Mouse (Mus musculus) CH12.LX (cell line): ENCODE results near the gene Sox2. TPM values are rescaled to one million over a fixed set of nuclear protein-coding genes. Genes with fewer than 3 reads are reported as not detected.

Source experiments
- DNase-seq: peaks from one replicate; pipeline ENCODE4 v3.0.0-alpha.2; 2013; ENCODE audit errors: extremely low read depth
- H3K27ac ChIP-seq: 2 replicates; pipeline ENCODE4 v1.5.1; 2012; ENCODE audit warnings: low read depth, mild to moderate bottlenecking, control low read depth, moderate library complexity; ENCODE audit not compliant: insufficient read depth
- H3K27me3 ChIP-seq: replicated peaks from 2 replicates; pipeline ENCODE3; 2012; ENCODE audit warnings: inconsistent platforms
- H3K36me3 ChIP-seq, 2 experiments: replicated peaks in 1 of 2; 2 replicates each; pipeline versions ENCODE3 to v1.6.1; 2012; ENCODE audit warnings: inconsistent platforms in 1 of 2, low read length in 1 of 2, mild to moderate bottlenecking in 1 of 2, mixed read lengths in 1 of 2, moderate library complexity in 1 of 2; ENCODE audit not compliant: control insufficient read depth in 1 of 2, insufficient read depth in 1 of 2
- H3K4me1 ChIP-seq, 2 experiments: 2 replicates each; pipeline ENCODE4 v1.6.1; 2012; ENCODE audit warnings: inconsistent platforms in 1 of 2, moderate library complexity in 1 of 2; ENCODE audit not compliant: insufficient read depth in 2 of 2, control insufficient read depth in 1 of 2
- H3K4me2 ChIP-seq: 2 replicates; pipeline ENCODE4 v1.6.1; 2012; ENCODE audit warnings: low read depth, mild to moderate bottlenecking, control low read depth; ENCODE audit not compliant: poor library complexity, insufficient read depth, severe bottlenecking
- H3K4me3 ChIP-seq, 3 experiments: fragments of 150-350 bp in 1 of 3; sonication (generic) in 1 of 3; replicated peaks in 1 of 3; 2 replicates each; pipeline versions ENCODE3 to v1.5.1; 2011 to 2012; ENCODE audit warnings: low read depth in 2 of 3, low read length in 2 of 3, mild to moderate bottlenecking in 2 of 3, moderate library complexity in 2 of 3, control low read depth in 1 of 3, improper control_type of control experiment in 1 of 3, inconsistent platforms in 1 of 3, mixed read lengths in 1 of 3; ENCODE audit not compliant: poor library complexity in 1 of 3
- H3K79me2 ChIP-seq: replicated peaks from 2 replicates; pipeline ENCODE4 v1.6.1; 2012; ENCODE audit warnings: mild to moderate bottlenecking, moderate library complexity; ENCODE audit not compliant: control insufficient read depth, poor library complexity, insufficient read depth, severe bottlenecking; ENCODE audit errors: extremely low read depth
- H3K9ac ChIP-seq: 2 replicates; pipeline ENCODE4 v1.6.1; 2012; ENCODE audit warnings: low read depth, mild to moderate bottlenecking, control low read depth, moderate library complexity; ENCODE audit not compliant: insufficient read depth
- H3K9me3 ChIP-seq: replicated peaks from 2 replicates; pipeline ENCODE3; 2012; ENCODE audit warnings: low read length, inconsistent platforms, mixed read lengths
- CHD2 ChIP-seq: IDR thresholded peaks from 2 replicates; pipeline ENCODE4 v1.6.1; 2011; ENCODE audit warnings: low read length, improper control_type of control experiment
- CTCF ChIP-seq, 2 experiments: IDR thresholded peaks in 1 of 2; conservative IDR thresholded peaks in 1 of 2; 2 replicates each; pipeline ENCODE4 v1.5.1; 2011 to 2012; ENCODE audit warnings: low read depth in 2 of 2, low read length in 2 of 2, improper control_type of control experiment in 1 of 2, inconsistent platforms in 1 of 2, mild to moderate bottlenecking in 1 of 2, moderate library complexity in 1 of 2
- ELF1 ChIP-seq: IDR thresholded peaks from 2 replicates; pipeline ENCODE4 v1.6.1; 2014; ENCODE audit warnings: low read depth, mild to moderate bottlenecking, inconsistent platforms, low read length, improper control_type of control experiment
- GABPA ChIP-seq: IDR thresholded peaks from 2 replicates; pipeline ENCODE4 v1.6.1; 2012; ENCODE audit warnings: low read depth, low read length, improper control_type of control experiment, inconsistent platforms; ENCODE audit not compliant: insufficient replicate concordance
- HCFC1 ChIP-seq: IDR thresholded peaks from 2 replicates; pipeline ENCODE4 v1.6.1; 2012; ENCODE audit warnings: low read depth, mild to moderate bottlenecking, inconsistent platforms, low read length, improper control_type of control experiment
- IRF4 ChIP-seq: IDR thresholded peaks from 2 replicates; pipeline ENCODE4 v1.6.1; 2014; ENCODE audit warnings: low read depth, mild to moderate bottlenecking, inconsistent platforms, low read length, improper control_type of control experiment
- JUN ChIP-seq: IDR thresholded peaks from 2 replicates; pipeline ENCODE4 v1.6.1; 2011; ENCODE audit warnings: low read depth, mild to moderate bottlenecking, low read length, improper control_type of control experiment, moderate library complexity; ENCODE audit not compliant: insufficient read depth
- JUND ChIP-seq: conservative IDR thresholded peaks from 2 replicates; pipeline ENCODE4 v1.6.1; 2011; ENCODE audit warnings: low read depth, low read length, improper control_type of control experiment
- MEF2A ChIP-seq: IDR thresholded peaks from 2 replicates; pipeline ENCODE4 v1.6.1; 2014; ENCODE audit warnings: low read depth, mild to moderate bottlenecking, inconsistent platforms, low read length, improper control_type of control experiment, borderline replicate concordance
- MXI1 ChIP-seq: IDR thresholded peaks from 2 replicates; pipeline ENCODE4 v1.6.1; 2011; ENCODE audit warnings: mild to moderate bottlenecking, low read depth, low read length, improper control_type of control experiment
- NELFE ChIP-seq: IDR thresholded peaks from 2 replicates; pipeline ENCODE4 v1.6.1; 2011; ENCODE audit warnings: low read depth, low read length, improper control_type of control experiment
- PAX5 ChIP-seq: IDR thresholded peaks from 2 replicates; pipeline ENCODE4 v1.6.1; 2012; ENCODE audit warnings: low read length, inconsistent platforms, mixed read lengths
- POLR2AphosphoS2 ChIP-seq: IDR thresholded peaks from 2 replicates; pipeline ENCODE4 v1.6.1; 2011; ENCODE audit warnings: low read depth, low read length, improper control_type of control experiment
- RCOR1 ChIP-seq: conservative IDR thresholded peaks from 2 replicates; pipeline ENCODE4 v1.6.1; 2012; ENCODE audit warnings: low read depth, mild to moderate bottlenecking, inconsistent platforms, low read length, improper control_type of control experiment
- SIN3A ChIP-seq: IDR thresholded peaks from 2 replicates; pipeline ENCODE4 v1.6.1; 2012; ENCODE audit warnings: low read length, improper control_type of control experiment, inconsistent platforms
- SMC3 ChIP-seq: IDR thresholded peaks from 2 replicates; pipeline ENCODE4 v1.6.1; 2011; ENCODE audit warnings: low read depth, low read length, improper control_type of control experiment
- TBP ChIP-seq: conservative IDR thresholded peaks from 2 replicates; pipeline ENCODE4 v1.6.1; 2011; ENCODE audit warnings: low read depth, low read length, improper control_type of control experiment
- UBTF ChIP-seq: IDR thresholded peaks from 2 replicates; pipeline ENCODE4 v1.6.1; 2012; ENCODE audit warnings: low read depth, mild to moderate bottlenecking, inconsistent platforms, low read length, improper control_type of control experiment, moderate library complexity
- USF1 ChIP-seq: IDR thresholded peaks from 2 replicates; pipeline ENCODE4 v1.6.1; 2014; ENCODE audit warnings: low read depth, mild to moderate bottlenecking, inconsistent platforms, low read length, improper control_type of control experiment
- USF2 ChIP-seq: conservative IDR thresholded peaks from 2 replicates; pipeline ENCODE4 v1.6.1; 2011; ENCODE audit warnings: low read depth, low read length, improper control_type of control experiment
- ZMIZ1 ChIP-seq: IDR thresholded peaks from 2 replicates; pipeline ENCODE4 v1.6.1; 2012; ENCODE audit warnings: low read depth, mild to moderate bottlenecking, inconsistent platforms, low read length, improper control_type of control experiment
- dilution Hi-C: fragments of 300-500 bp; cut with MboI; formaldehyde crosslinking; loops from 2 replicates; pipeline ENCODE4 v1.14.3; 2020; ENCODE audit warnings: low sequenced_read_pairs; ENCODE audit not compliant: extremely low pct_unique_long_range_greater_than_20kb, extremely low pct_ligation_motif_present
- in situ Hi-C: fragments of 300-500 bp; cut with MboI; formaldehyde crosslinking; loops from 3 replicates; pipeline ENCODE4 v1.14.3; 2019; ENCODE audit warnings: low sequenced_read_pairs, low pct_ligation_motif_present, low pct_unique_long_range_greater_than_20kb, mixed read lengths
- polyA plus RNA-seq: library from polyadenylated mRNA; unstranded; fragments of >175 nt; gene quantifications from 2 replicates; pipeline ENCODE4 v1.2.1, GENCODE M21; 2012; ENCODE audit warnings: low read depth; ENCODE audit not compliant: insufficient read length
- total RNA-seq, 2 experiments: library from RNA; depleted of rRNA; stranded (reverse); fragments of 300-350 nt in 1 of 2; fragments of >200 nt in 1 of 2; gene quantifications; 2 replicates each; pipeline ENCODE4 v1.2.3; 2012 to 2014

Gene Sox2
- total and polyA plus RNA-seq, 3 experiments = not detected

- DNase-seq = no peak
- Histone ChIP-seq H3K79me2 (no peaks in the 10 kb centered on the region), H3K9me3 (peaks cover 59% of the 10 kb centered on the region), H3K4me2 (no peak overlapping the region), H3K27me3 (no peaks in the 10 kb centered on the region), H3K36me3 (no peaks in the 10 kb centered on the region), H3K27ac (no peak overlapping the region), H3K9ac (no peak overlapping the region), H3K4me1 (no peaks in the 10 kb centered on the region), H3K4me3 (no peak overlapping the region)
- dilution Hi-C loops = no loop called here
- TF ChIP-seq TBP (no peak), USF2 (no peak), CTCF (conservative IDR thresholded peaks at IDR 0.05 in 1 of 2, IDR thresholded peaks at IDR 0.05 in 1 of 2; ENCODE audit: low read depth in 2 of 2, low read length in 2 of 2) (no peak), GABPA (no peak), PAX5 (no peak), NELFE (no peak), HCFC1 (no peak), MEF2A (no peak), POLR2AphosphoS2 (no peak), ELF1 (no peak), JUND (no peak)
- in situ Hi-C loops = no loop called here
These were observed 37.9 kb downstream of the Sox2 start for GRCm38 (mm10) chr3:34688072-34688471.

DNA sequence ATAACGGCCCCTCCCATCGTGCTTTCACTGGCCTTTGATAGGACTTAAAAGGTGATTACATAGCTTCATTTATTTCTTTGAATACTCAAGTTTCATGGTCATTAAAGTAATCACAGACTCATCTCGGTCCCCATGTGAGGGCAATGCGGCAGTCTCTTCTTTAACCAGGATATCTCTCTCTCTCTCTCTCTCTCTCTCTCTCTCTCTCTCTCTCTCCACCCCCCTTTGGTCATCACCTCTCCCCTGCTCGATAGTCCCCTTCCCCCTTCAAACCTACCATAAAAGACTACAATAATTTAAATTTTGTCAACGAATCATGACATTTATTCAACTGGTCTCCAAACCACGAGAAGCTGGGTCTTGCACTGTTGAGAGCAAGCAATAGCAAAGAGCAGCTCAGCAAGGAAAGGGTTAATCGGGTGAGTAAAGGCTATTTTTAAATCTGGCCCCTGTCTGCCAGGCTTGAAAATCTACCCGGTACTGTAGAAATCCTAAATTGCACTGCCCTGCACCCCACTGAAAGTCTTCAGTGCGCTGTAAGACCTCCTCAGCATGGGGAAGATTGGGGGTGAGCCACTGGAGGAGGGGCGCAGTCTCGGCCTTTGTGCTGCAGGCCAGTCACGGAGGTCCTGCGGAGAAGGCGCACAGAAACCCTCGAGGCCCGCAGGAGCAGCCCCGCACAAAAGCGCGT, 41.6 kb downstream of the Sox2 start:
- no peak overlapping the region for H3K9ac ChIP-seq

DNA sequence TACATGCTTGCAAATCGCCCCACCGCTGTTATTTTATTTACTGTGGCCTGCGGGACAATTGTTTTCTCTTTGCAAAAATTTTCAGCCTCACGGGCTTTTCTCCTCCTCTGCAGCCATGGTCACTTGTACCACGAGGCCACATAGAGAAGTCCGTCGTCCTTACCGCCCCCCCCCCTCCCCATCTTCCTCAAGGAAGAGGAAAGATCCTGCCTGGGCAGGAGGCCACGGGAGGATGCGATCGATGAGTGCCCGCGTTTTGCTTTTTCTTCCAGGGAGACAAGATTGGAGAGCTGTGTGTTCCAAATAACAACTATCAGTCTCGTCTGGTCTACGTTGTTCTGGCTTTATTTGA, 42.2 kb downstream of the Sox2 start:
- no peak for TF ChIP-seq SIN3A
- no peak for TF ChIP-seq IRF4
- no peak for TF ChIP-seq CTCF (conservative IDR thresholded peaks at IDR 0.05 in 1 of 2, IDR thresholded peaks at IDR 0.05 in 1 of 2; ENCODE audit: low read depth in 2 of 2, low read length in 2 of 2)
- TF ChIP-seq PAX5 = no peak
- no peak for TF ChIP-seq POLR2AphosphoS2
- no peak for TF ChIP-seq RCOR1
- TF ChIP-seq USF1 = no peak
- TF ChIP-seq JUN = no peak
- no peak for TF ChIP-seq TBP
- no peak for TF ChIP-seq GABPA
- TF ChIP-seq SMC3 = no peak
- TF ChIP-seq, all 38 proteins: peak for 0
- H3K9ac ChIP-seq = no peak overlapping the region
- no peaks in the 10 kb centered on the region for H3K27me3 ChIP-seq
- H3K27ac ChIP-seq = no peak overlapping the region
- H3K36me3 ChIP-seq = no peaks in the 10 kb centered on the region
- in situ Hi-C loops (no loop called here), dilution Hi-C loops (no loop called here)
- H3K4me2 ChIP-seq = no peak overlapping the region
- H3K4me1 ChIP-seq = no peaks in the 10 kb centered on the region
- H3K4me3 ChIP-seq = no peak overlapping the region
- no peak for DNase-seq
- H3K9me3 ChIP-seq = peaks cover 56% of the 10 kb centered on the region
- no peaks in the 10 kb centered on the region for H3K79me2 ChIP-seq

More for the DNA sequence above, 41.6 kb downstream of the Sox2 start:
- H3K36me3 ChIP-seq = no peaks in the 10 kb centered on the region
- DNase-seq = no peak
- no peak overlapping the region for H3K4me3 ChIP-seq
- no peaks in the 10 kb centered on the region for H3K4me1 ChIP-seq
- H3K9me3 ChIP-seq = peaks cover 57% of the 10 kb centered on the region
- no peak overlapping the region for H3K27ac ChIP-seq
- in situ Hi-C loops = no loop called here
- no peaks in the 10 kb centered on the region for H3K79me2 ChIP-seq
- TF ChIP-seq CHD2 (no peak), MXI1 (no peak), SMC3 (no peak), UBTF (no peak), ZMIZ1 (no peak), POLR2AphosphoS2 (no peak)
- TF ChIP-seq, all 38 proteins: peak for 0
- dilution Hi-C loops = no loop called here
- H3K27me3 ChIP-seq = no peaks in the 10 kb centered on the region
- no peak overlapping the region for H3K4me2 ChIP-seq
